Mouse (Mus musculus) liver (tissue): ENCODE data around the gene Rab1a.
"Not testable (repeated sequence)": the region's sequence is repeated elsewhere in the genome, so short reads cannot be mapped to it uniquely, and the experiment has no call there.

Source experiments
- DNase-seq: peaks from one replicate; pipeline ENCODE4 v3.0.0-alpha.2; 2020; ENCODE audit warnings: mixed read lengths

Gene Rab1a

GRCm38 (mm10) chr11:20221671-20222070 is 20.4 kb downstream of the Rab1a start:
- not testable (repeated sequence) for DNase-seq

- DNase-seq: no peak
Measured at GRCm38 (mm10) chr11:20224196-20224595, 23.0 kb downstream of the Rab1a start.

- DNase-seq: no peak
Measured at GRCm38 (mm10) chr11:20225938-20226337, 24.7 kb downstream of the Rab1a start.

GRCm38 (mm10) chr11:20228666-20229065 is 27.4 kb downstream of the Rab1a start:
- no peak for DNase-seq

GRCm38 (mm10) chr11:20229311-20229710 is 28.1 kb downstream of the Rab1a start:
- DNase-seq: no peak

- DNase-seq: no peak
Measured at GRCm38 (mm10) chr11:20230286-20230685, 29.1 kb downstream of the Rab1a start.

- peak; percentile 55 for DNase-seq
Measured at GRCm38 (mm10) chr11:20231128-20231878, 30.1 kb downstream of the Rab1a start.

GRCm38 (mm10) chr11:20232016-20232755 is 31.0 kb downstream of the Rab1a start:
- DNase-seq: no peak

GRCm38 (mm10) chr11:20234233-20234632 is 33.0 kb downstream of the Rab1a start:
- no peak for DNase-seq

- DNase-seq: no peak
Measured at GRCm38 (mm10) chr11:20237018-20237417, 35.8 kb downstream of the Rab1a start.

GRCm38 (mm10) chr11:20237976-20238375 is 36.7 kb downstream of the Rab1a start:
- no peak for DNase-seq

GRCm38 (mm10) chr11:20239279-20239861 is 38.1 kb downstream of the Rab1a start:
- no peak for DNase-seq

- DNase-seq: no peak
Measured at GRCm38 (mm10) chr11:20240331-20240730, 39.1 kb downstream of the Rab1a start.

GRCm38 (mm10) chr11:20241311-20241710 is 40.1 kb downstream of the Rab1a start:
- DNase-seq: no peak

- DNase-seq: no peak
Measured at GRCm38 (mm10) chr11:20242366-20243056, 41.3 kb downstream of the Rab1a start.

- DNase-seq: peak; percentile 21
Measured at GRCm38 (mm10) chr11:20243214-20243913, 42.1 kb downstream of the Rab1a start.

GRCm38 (mm10) chr11:20244336-20245290 is 43.4 kb downstream of the Rab1a start:
- peak; percentile 21 for DNase-seq

- DNase-seq: no peak
Measured at GRCm38 (mm10) chr11:20245316-20245715, 44.1 kb downstream of the Rab1a start.

GRCm38 (mm10) chr11:20246616-20247015 is 45.4 kb downstream of the Rab1a start:
- no peak for DNase-seq

- no peak for DNase-seq
Measured at GRCm38 (mm10) chr11:20247146-20247855, 46.1 kb downstream of the Rab1a start.

GRCm38 (mm10) chr11:20248277-20248676 is 47.0 kb downstream of the Rab1a start:
- DNase-seq: no peak
